Mouse (Mus musculus) liver, embryonic 12.5 days (tissue): ENCODE data around the gene Olfr520. TPM values are rescaled to one million over a fixed set of nuclear protein-coding genes. Genes with fewer than 3 reads are reported as not detected.

Source experiments
- ATAC-seq: fragments of 200-750 bp; cut with Nextera tagmentation; 2 replicates; pipeline ENCODE4 v1.8.0; 2017; ENCODE audit warnings: moderate number of reproducible peaks, mild to moderate bottlenecking, moderate library complexity
- H3K27ac ChIP-seq: fragments of 300-500 bp; sonication (generic); 2 replicates; pipeline ENCODE4 v1.5.1; 2016; ENCODE audit warnings: mild to moderate bottlenecking
- H3K27me3 ChIP-seq: fragments of 300-500 bp; sonication (generic); replicated peaks from 2 replicates; pipeline ENCODE4 v1.6.1; 2016; ENCODE audit warnings: mild to moderate bottlenecking, moderate library complexity
- H3K36me3 ChIP-seq: fragments of 300-500 bp; sonication (generic); 2 replicates; pipeline ENCODE4 v1.6.1; 2016; ENCODE audit warnings: mild to moderate bottlenecking, moderate library complexity
- H3K4me1 ChIP-seq: fragments of 300-500 bp; sonication (generic); 2 replicates; pipeline ENCODE4 v1.6.1; 2016
- H3K4me2 ChIP-seq: fragments of 300-500 bp; sonication (generic); 2 replicates; pipeline ENCODE4 v1.6.1; 2016; ENCODE audit warnings: mild to moderate bottlenecking, moderate library complexity
- H3K4me3 ChIP-seq: fragments of 300-500 bp; sonication (generic); 2 replicates; pipeline ENCODE4 v1.5.1; 2016; ENCODE audit warnings: mild to moderate bottlenecking, moderate library complexity
- H3K9ac ChIP-seq: fragments of 300-500 bp; sonication (generic); 2 replicates; pipeline ENCODE4 v1.6.1; 2016; ENCODE audit warnings: mild to moderate bottlenecking, moderate library complexity
- H3K9me3 ChIP-seq: fragments of 300-500 bp; sonication (generic); replicated peaks from 2 replicates; pipeline ENCODE4 v1.6.1; 2016; ENCODE audit warnings: mild to moderate bottlenecking, moderate library complexity
- WGBS: fragments of 180-500 bp; shearing (Covaris S2); methylation state at CpG from one replicate; pipeline ENCODE4 v1.1.7; 2016; ENCODE audit not compliant: insufficient replicate concordance; 5-methylcytosine and 5-hydroxymethylcytosine counted together
- polyA plus RNA-seq: library from polyadenylated mRNA; unstranded; fragments of >200 nt; fragmentation: Nextera tagmentation; extraction: Ambion mirVana; gene quantifications from 2 replicates; pipeline ENCODE4 v1.2.1, GENCODE M21; 2016

Olfr520 gene
- polyA plus RNA-seq, 1 experiment from 2014 or later: not detected

DNA sequence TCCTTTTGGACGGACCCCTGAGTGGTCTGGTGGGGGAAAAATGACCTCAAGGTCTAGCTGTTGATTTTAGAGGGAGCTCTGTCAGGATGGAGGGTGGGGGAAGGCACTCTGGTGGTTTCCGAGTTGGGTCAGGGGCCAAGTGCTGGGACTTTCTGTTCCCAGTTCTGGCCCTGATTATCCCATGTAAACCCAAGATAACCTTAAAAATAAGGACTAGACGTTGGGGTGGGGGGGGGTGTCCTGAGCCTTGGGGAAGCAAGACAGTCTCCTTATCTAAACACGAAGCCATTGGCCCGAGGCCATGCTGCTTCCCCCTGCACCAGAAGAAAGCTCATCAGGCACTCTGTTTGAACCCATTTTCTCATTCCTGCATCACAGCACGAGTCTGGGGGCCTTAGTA is 27.9 kb upstream of the Olfr520 start:
- no peak for ATAC-seq
- Histone ChIP-seq H3K9ac (no peak overlapping the region), H3K36me3 (no peaks in the 10 kb centered on the region), H3K9me3 (no peaks in the 10 kb centered on the region), H3K27ac (no peak overlapping the region), H3K4me1 (peaks cover 3% of the 10 kb centered on the region; the same call in 1 of the 2 replicates), H3K4me3 (no peak overlapping the region), H3K4me2 (no peak overlapping the region), H3K27me3 (peaks cover 5% of the 10 kb centered on the region; the same call in 1 of the 2 replicates)
- WGBS: 26% methylated on average over 6 of the region's 6 CpGs

DNA sequence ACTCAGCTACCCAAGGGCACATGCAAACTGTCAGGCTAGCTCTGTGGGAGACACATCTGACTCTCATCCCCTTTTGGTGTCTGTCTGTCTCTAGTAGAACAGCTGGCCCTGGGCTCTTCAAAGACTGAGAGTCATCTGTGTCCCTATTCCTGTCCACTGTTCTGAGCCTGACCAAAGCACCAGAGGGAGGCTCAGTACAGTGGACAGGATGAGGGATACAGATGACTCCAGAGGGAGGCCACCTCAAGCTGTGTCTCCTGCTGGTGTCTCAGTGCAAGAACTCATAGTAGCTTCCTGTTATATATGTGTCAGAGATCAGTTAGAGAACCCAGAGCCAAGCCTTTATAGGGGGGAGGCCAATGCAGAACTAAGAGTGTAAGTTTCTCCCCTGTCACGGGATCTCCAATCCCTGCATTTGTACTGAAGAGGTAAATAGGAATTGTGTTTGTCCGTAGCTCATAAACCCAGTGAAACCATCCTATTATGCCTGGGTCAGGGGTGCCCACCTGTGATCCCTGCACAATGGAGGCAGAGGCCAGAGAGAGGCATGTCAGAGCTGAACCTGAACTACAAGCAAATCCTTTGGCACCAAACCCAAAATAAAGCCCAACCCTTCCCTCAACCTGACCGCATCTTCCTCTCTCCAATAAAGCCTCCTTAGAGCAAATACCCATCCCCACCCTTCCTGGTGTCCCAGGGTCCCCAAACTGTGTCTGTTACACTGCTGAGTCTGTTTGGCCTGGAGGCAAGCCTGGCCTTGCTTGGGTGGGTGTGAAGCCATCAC is 25.1 kb upstream of the Olfr520 start:
- Histone ChIP-seq H3K4me1 (peaks cover 3% of the 10 kb centered on the region; the same call in 1 of the 2 replicates), H3K9me3 (no peaks in the 10 kb centered on the region), H3K27me3 (peaks cover 14% of the 10 kb centered on the region), H3K36me3 (no peaks in the 10 kb centered on the region), H3K9ac (no peak overlapping the region), H3K4me2 (no peak overlapping the region), H3K4me3 (no peak overlapping the region), H3K27ac (no peak overlapping the region)
- WGBS: 72% methylated on average over 3 of the region's 3 CpGs
- ATAC-seq: no peak

DNA sequence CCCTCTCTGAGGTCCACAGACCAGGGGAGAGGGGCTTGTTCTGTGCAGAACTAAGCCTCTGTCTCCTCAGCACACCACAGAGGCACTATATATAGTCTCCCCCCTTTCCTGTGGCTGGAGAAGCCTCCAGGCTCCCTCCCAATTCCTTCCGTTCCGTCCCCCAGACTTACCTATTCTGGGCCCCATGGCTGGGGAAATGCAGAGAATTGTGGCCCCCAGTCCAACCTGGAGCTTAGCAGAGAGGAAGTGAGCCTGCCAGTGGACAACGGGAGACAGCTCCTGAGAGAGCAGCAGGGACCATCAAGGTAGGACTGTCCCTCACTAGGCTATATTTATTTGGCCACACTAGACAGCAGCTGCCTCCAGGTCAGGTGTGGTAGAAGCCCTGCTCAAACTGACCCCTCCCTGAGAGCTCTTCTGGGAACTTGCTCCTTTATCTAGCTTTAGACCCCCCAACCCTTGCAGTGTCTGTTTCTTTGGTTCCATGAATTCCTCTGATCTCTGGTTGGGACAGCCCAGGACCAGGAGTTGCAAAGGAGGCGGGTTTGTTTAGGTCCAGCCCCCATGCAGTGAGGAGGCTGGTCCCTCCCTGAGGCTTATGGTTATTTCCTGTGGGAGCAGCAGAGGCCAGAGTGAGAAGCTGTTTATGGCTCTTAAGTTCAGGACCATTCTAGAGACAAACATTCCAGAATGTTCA is 23.6 kb upstream of the Olfr520 start:
- H3K9me3 ChIP-seq: no peaks in the 10 kb centered on the region
- H3K9ac ChIP-seq: no peak overlapping the region
- H3K4me2 ChIP-seq: no peak overlapping the region
- H3K4me1 ChIP-seq: peaks cover 3% of the 10 kb centered on the region; the same call in 1 of the 2 replicates
- no peak overlapping the region for H3K4me3 ChIP-seq
- no peak for ATAC-seq
- H3K27me3 ChIP-seq: peaks cover 23% of the 10 kb centered on the region
- 27% methylated on average over 4 of the region's 4 CpGs for WGBS
- no peak overlapping the region for H3K27ac ChIP-seq
- no peaks in the 10 kb centered on the region for H3K36me3 ChIP-seq

DNA sequence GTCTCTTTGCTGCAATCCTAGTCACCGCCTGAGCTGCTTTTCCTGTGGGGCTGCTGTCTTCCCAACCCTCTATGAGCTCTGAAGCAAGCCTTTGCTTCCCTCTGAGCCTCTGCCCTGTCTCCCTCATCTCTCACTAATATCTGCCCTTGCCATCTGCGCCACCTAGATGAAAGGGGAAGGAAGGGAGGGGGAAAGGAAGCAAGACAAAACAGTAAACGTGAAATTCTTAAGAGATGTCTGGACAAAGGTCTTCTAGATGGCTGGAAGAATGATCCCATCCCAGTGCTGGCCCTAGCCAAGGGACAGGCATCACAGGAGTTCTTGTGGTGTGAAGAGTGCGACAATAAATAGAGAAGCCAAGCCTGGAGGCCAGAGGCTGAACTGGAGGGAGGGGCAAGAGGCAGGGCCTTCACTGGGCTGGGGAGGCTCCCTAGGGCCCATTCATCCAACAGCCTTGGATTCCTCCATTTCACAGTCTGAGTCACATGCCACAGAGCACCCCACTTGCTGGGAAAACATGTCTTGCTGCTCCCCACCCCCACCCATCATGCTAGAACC is 23.0 kb upstream of the Olfr520 start:
- no peak overlapping the region for H3K27ac ChIP-seq
- ATAC-seq: no peak

DNA sequence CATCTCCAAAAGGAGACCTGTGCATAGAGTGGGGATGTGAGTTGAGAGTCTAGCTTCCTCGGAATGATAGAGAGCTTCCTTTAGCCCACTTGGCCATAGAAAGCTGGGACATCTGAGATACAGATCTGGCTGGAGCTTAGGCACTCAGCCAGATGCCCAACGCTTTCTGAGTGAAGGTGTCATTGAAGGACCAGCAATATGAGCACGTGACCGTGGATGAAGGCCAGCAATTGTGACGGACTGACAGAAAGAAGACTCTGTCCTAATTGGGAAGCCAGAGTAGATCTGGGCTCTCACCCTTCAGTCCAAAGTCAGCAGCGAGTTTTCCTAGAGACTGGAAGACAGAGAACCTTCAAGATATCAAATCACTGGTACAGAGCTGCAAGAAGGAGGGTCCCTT is 22.4 kb upstream of the Olfr520 start:
- ATAC-seq: no peak
- Histone ChIP-seq H3K4me3 (no peak overlapping the region), H3K4me1 (peaks cover 3% of the 10 kb centered on the region; the same call in 1 of the 2 replicates), H3K9ac (no peak overlapping the region), H3K9me3 (no peaks in the 10 kb centered on the region), H3K36me3 (no peaks in the 10 kb centered on the region), H3K27me3 (peaks cover 23% of the 10 kb centered on the region), H3K27ac (no peak overlapping the region), H3K4me2 (no peak overlapping the region)
- WGBS: 53% methylated on average over 6 of the region's 6 CpGs

More for the DNA sequence above, 23.0 kb upstream of the Olfr520 start:
- Histone ChIP-seq H3K9me3 (no peaks in the 10 kb centered on the region), H3K4me3 (no peak overlapping the region), H3K27me3 (peaks cover 23% of the 10 kb centered on the region), H3K9ac (no peak overlapping the region), H3K36me3 (no peaks in the 10 kb centered on the region), H3K4me2 (no peak overlapping the region), H3K4me1 (peaks cover 3% of the 10 kb centered on the region; the same call in 1 of the 2 replicates)
- 17% methylated on average over 4 of the region's 4 CpGs for WGBS

DNA sequence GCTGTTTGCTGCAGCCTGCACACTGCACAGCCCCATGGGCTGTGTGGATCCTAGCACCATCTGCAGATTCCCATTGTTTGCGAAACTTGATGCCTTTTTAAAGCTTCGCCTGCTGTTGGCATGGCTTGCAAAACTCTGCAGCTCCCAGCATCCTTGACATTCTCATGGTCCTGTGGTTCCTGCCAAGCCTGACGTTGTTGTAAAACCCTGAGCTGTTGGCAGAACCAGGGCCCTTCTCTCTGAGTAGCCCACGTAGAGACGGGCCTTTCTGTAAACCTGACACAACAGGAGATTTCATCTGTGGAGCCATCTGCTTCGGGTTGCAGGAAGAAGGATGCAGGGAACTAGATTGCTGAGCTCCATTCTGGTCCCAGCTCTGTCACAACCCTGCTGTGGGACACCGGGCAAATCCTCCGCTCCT is 21.8 kb upstream of the Olfr520 start:
- 55% methylated on average over 8 of the region's 8 CpGs for WGBS
- H3K27me3 ChIP-seq: peaks cover 23% of the 10 kb centered on the region
- no peak overlapping the region for H3K9ac ChIP-seq

DNA sequence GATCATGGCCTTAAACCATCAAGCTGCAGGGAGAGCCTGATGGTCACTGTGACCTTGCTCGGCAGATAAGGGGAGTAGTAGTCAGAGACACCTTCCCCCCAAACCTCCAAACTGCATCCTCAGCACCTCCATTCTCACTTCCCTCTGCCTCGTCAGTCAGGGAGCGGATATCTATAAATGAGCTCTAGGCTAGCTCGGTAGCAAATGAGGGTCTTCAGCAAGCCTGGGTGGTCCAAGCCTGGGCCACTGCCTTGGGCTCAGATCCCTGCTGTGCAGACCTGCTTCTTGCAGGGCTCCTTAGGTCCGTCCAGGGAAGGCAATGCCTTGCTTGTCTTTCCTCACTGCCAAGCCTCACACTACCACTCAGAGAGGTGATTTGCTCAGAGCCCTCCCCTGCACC is 21.3 kb upstream of the Olfr520 start:
- Histone ChIP-seq H3K4me2 (no peak overlapping the region), H3K9me3 (no peaks in the 10 kb centered on the region), H3K9ac (no peak overlapping the region), H3K4me3 (no peak overlapping the region), H3K27me3 (peaks cover 23% of the 10 kb centered on the region), H3K27ac (no peak overlapping the region), H3K36me3 (no peaks in the 10 kb centered on the region), H3K4me1 (peaks cover 3% of the 10 kb centered on the region; the same call in 1 of the 2 replicates)
- WGBS: 44% methylated on average over 5 of the region's 5 CpGs
- ATAC-seq: no peak

More for the DNA sequence above, 21.8 kb upstream of the Olfr520 start:
- H3K27ac ChIP-seq: no peak overlapping the region
- H3K36me3 ChIP-seq: no peaks in the 10 kb centered on the region
- H3K4me2 ChIP-seq: no peak overlapping the region
- peaks cover 3% of the 10 kb centered on the region; the same call in 1 of the 2 replicates for H3K4me1 ChIP-seq
- H3K9me3 ChIP-seq: no peaks in the 10 kb centered on the region
- no peak for ATAC-seq
- no peak overlapping the region for H3K4me3 ChIP-seq

DNA sequence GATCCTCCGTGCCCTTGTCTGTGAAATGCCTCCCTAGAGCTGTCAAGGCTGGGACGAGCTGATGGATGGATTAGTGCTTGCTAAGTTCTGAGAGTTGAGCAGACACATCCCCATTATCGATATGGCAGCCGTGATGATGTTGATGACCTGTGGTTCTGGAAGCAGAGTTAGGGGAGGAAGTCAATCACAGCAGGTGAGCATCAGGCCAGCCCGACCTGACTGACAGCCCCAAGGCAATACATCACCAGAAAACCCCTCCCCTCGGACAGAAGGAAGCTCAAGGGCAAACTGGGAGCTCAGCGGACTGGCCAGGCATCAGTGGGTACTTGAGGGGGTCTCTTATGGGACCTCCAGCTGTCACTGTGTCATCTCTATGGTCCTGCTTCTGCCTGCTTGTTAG is 20.1 kb upstream of the Olfr520 start:
- Histone ChIP-seq H3K27ac (no peak overlapping the region), H3K27me3 (peaks cover 23% of the 10 kb centered on the region), H3K4me3 (no peak overlapping the region), H3K4me2 (no peak overlapping the region), H3K9ac (no peak overlapping the region), H3K9me3 (no peaks in the 10 kb centered on the region), H3K36me3 (no peaks in the 10 kb centered on the region), H3K4me1 (peaks cover 3% of the 10 kb centered on the region; the same call in 1 of the 2 replicates)
- no peak for ATAC-seq
- WGBS: 52% methylated on average over 7 of the region's 7 CpGs

DNA sequence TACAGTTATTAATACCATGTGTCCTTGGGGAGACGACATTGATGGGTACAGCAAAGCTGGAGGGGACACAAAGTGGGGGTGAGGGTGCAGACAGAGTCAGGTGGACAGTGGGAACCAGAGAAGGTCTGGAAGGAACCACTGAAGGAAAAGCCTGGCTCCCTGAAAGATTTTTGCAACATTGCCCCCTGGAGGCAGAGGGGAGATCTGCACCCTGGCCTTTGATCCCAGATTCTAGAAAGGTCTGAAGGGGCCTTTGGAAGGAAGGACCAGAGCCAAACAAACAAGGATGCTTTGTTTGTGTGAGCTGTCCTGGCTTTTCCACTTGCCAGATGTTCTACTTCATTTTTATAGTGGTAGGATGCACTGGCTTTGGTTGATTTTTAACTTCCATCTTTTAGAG is 19.6 kb upstream of the Olfr520 start:
- no peak overlapping the region for H3K27ac ChIP-seq
- peaks cover 3% of the 10 kb centered on the region; the same call in 1 of the 2 replicates for H3K4me1 ChIP-seq
- no peak overlapping the region for H3K4me2 ChIP-seq
- peaks cover 23% of the 10 kb centered on the region for H3K27me3 ChIP-seq
- H3K9me3 ChIP-seq: no peaks in the 10 kb centered on the region
- no peak overlapping the region for H3K9ac ChIP-seq
- ATAC-seq: no peak
- WGBS: 9% methylated on average over 1 of the region's 1 CpGs
- no peaks in the 10 kb centered on the region for H3K36me3 ChIP-seq
- H3K4me3 ChIP-seq: no peak overlapping the region

DNA sequence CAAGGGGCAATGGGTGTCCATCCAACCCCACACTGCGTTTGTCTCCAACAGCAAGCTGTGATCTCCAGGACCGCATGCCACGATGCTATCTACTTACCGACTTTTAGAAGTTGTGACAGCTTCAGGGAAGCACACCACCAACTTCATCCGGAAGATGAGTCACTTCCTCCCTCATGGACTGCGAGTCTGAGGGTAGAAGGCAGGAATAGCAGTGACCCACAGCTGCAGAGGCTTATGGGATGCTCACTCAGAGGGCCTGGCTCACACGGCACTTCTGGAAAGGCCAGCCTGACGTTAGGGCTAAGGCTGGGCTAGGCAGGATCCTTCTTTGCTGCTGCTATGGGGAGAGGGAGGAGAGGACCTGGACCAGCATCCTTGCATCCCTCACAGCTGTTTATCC is 18.9 kb upstream of the Olfr520 start, which contains the start of gene Slco2b1:
Gene Slco2b1, minus strand, starts transcription at position 175 of the 400 bp plus-strand sequence.
- H3K4me2 ChIP-seq: no peak within 1 kb of the TSS
- no peak within 1 kb of the TSS for H3K4me3 ChIP-seq
- H3K36me3 ChIP-seq: no peaks in the 10 kb centered on the region
- H3K27me3 ChIP-seq: peaks cover 23% of the 10 kb centered on the region
- no peak for ATAC-seq
- WGBS: 22% methylated on average over 8 of the region's 8 CpGs
- H3K4me1 ChIP-seq: peaks cover 3% of the 10 kb centered on the region; the same call in 1 of the 2 replicates
- no peak within 1 kb of the TSS for H3K27ac ChIP-seq
- H3K9me3 ChIP-seq: no peaks in the 10 kb centered on the region
- H3K9ac ChIP-seq: no peak within 1 kb of the TSS

DNA sequence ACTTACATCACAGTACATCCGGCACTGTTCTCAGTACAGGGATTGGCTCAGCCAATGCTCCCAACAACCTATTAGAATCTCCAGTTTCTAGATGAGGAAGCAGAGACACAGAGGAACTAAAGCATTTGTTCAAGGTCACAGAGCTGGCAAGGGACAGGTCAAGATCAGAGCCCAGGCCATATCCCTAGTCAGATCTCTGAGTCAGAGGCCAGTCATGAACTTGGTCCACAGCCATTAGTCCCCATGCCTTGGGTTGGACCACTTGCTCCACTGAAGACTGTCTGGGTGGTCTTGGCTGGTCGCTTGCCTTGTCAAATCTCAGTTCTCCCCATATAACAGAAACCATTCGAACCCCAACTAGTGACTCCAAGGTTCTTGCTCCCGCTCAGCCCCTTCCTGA is 17.6 kb upstream of the Olfr520 start:
- H3K4me1 ChIP-seq: no peaks in the 10 kb centered on the region
- H3K27me3 ChIP-seq: peaks cover 23% of the 10 kb centered on the region

DNA sequence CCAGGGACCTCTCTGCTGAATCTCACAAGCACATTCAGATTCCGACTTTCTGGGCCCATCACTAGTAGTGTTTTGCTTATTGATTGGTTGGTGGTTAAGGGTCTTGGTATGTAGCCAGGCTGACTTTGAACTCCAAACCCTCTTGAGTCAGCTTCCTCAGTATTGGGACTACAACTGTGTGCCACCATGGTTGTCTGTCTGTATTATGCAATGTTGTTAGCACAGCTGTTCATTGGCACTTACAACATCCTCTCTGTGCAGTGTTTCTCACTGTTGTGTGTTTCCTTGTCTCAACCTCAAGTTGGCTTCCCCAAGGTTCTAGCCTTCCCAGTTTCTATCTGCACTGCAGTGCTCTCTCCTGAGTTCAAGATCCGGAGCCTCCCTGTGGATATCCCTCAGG is 13.5 kb upstream of the Olfr520 start:
- Histone ChIP-seq H3K9me3 (no peaks in the 10 kb centered on the region), H3K4me3 (no peak overlapping the region), H3K36me3 (no peaks in the 10 kb centered on the region), H3K27me3 (no peaks in the 10 kb centered on the region; the same call in 1 of the 2 replicates), H3K9ac (no peak overlapping the region), H3K4me1 (no peaks in the 10 kb centered on the region), H3K4me2 (no peak overlapping the region), H3K27ac (no peak overlapping the region)
- WGBS: 61% methylated on average over 2 of the region's 2 CpGs
- no peak for ATAC-seq

More for the DNA sequence above, 17.6 kb upstream of the Olfr520 start:
- Histone ChIP-seq H3K36me3 (no peaks in the 10 kb centered on the region), H3K4me2 (no peak overlapping the region), H3K9me3 (no peaks in the 10 kb centered on the region), H3K4me3 (no peak overlapping the region), H3K27ac (no peak overlapping the region), H3K9ac (no peak overlapping the region)
- WGBS: 71% methylated on average over 4 of the region's 4 CpGs
- ATAC-seq: no peak
